Mouse (Mus musculus) heart, adult 2 months (tissue): Measurements from ENCODE around the gene Myo9a. TPM values are rescaled to one million over a fixed set of nuclear protein-coding genes. Genes with fewer than 3 reads are reported as not detected.

Source experiments
- DNase-seq, 2 experiments: peaks; one replicate each; pipeline ENCODE4 v3.0.0; 2021
- H3K27ac ChIP-seq: fragments of 200-600 bp; 2 replicates; pipeline ENCODE4 v1.8.1; 2022
- H3K27me3 ChIP-seq: fragments of 200-500 bp; 2 replicates; pipeline ENCODE4 v1.6.1; 2012; ENCODE audit warnings: mild to moderate bottlenecking, low read length, inconsistent platforms, mixed read lengths; ENCODE audit not compliant: control insufficient read depth, insufficient read depth
- H3K36me3 ChIP-seq: fragments of 200-500 bp; 2 replicates; pipeline ENCODE4 v1.6.1; 2012; ENCODE audit warnings: low read length, inconsistent platforms; ENCODE audit not compliant: control insufficient read depth, insufficient read depth
- H3K4me1 ChIP-seq: fragments of 200-500 bp; 2 replicates; pipeline ENCODE4 v1.6.1; 2011; ENCODE audit warnings: low read length; ENCODE audit not compliant: control insufficient read depth, insufficient read depth
- H3K4me3 ChIP-seq: fragments of 200-600 bp; 2 replicates; pipeline ENCODE4 v1.8.1; 2022
- H3K79me2 ChIP-seq: fragments of 200-500 bp; replicated peaks from 2 replicates; pipeline ENCODE4 v1.6.1; 2012; ENCODE audit warnings: mild to moderate bottlenecking, inconsistent platforms, low read length, moderate library complexity, mixed read lengths; ENCODE audit not compliant: control insufficient read depth, insufficient read depth
- H3K9ac ChIP-seq: fragments of 200-500 bp; 2 replicates; pipeline ENCODE4 v1.6.1; 2012; ENCODE audit warnings: low read depth, mild to moderate bottlenecking, control low read depth, inconsistent platforms, low read length, mixed read lengths
- CTCF ChIP-seq: fragments of 200-600 bp; IDR thresholded peaks from 2 replicates; pipeline ENCODE4 v1.8.1; 2022; ENCODE audit warnings: antibody characterized with exemption, mild to moderate bottlenecking, moderate library complexity
- EP300 ChIP-seq: fragments of 200-500 bp; IDR thresholded peaks from 2 replicates; pipeline ENCODE4 v1.6.1; 2011; ENCODE audit warnings: low read depth, low read length, control low read depth; ENCODE audit not compliant: insufficient read depth
- POLR2A ChIP-seq: fragments of 200-500 bp; IDR thresholded peaks from 2 replicates; pipeline ENCODE4 v1.6.1; 2011; ENCODE audit warnings: mild to moderate bottlenecking, low read depth, low read length, control low read depth; ENCODE audit not compliant: insufficient read depth
- WGBS: fragments of 180-500 bp; shearing (Covaris S2); methylation state at CpG from one replicate; pipeline ENCODE4 v1.1.7; 2018; 5-methylcytosine and 5-hydroxymethylcytosine counted together
- intact Hi-C: fragments of 180-260 bp; cut with DNase I; formaldehyde crosslinking; loops from one replicate; pipeline ENCODE4 v1.15.1; 2025
- polyA plus RNA-seq: library from polyadenylated mRNA; depleted of rRNA; stranded (reverse); fragments of >200 nt; gene quantifications from 2 replicates; pipeline ENCODE4 v1.2.3, GENCODE M21; 2012
- total RNA-seq, 2 experiments: library from RNA; stranded (reverse); gene quantifications; 2 replicates each; pipeline ENCODE4 v1.2.3; 2021

Myo9a gene
- total and polyA plus RNA-seq, 3 experiments: 1.9 to 13.1 (median 11.0) TPM

GRCm38 (mm10) chr9:59727569-59728286 is 23.0 kb upstream of the Myo9a start:
- TF ChIP-seq EP300 (no peak), CTCF (no peak), POLR2A (no peak)
- intact Hi-C loops: no loop called here
- Histone ChIP-seq H3K9ac (no peak overlapping the region), H3K36me3 (no peaks in the 10 kb centered on the region), H3K4me1 (peaks cover 1% of the 10 kb centered on the region; the same call in 1 of the 2 replicates), H3K4me3 (no peak overlapping the region), H3K27ac (no peak overlapping the region), H3K79me2 (no peaks in the 10 kb centered on the region), H3K27me3 (no peaks in the 10 kb centered on the region)
- WGBS: 78% methylated on average over 11 of the region's 11 CpGs
- DNase-seq: no peak

- Histone ChIP-seq H3K9ac (no peak overlapping the region), H3K4me3 (no peak overlapping the region), H3K79me2 (no peaks in the 10 kb centered on the region), H3K4me1 (peaks cover under 1% of the 10 kb centered on the region; the same call in 1 of the 2 replicates), H3K27me3 (no peaks in the 10 kb centered on the region), H3K36me3 (peaks cover 2% of the 10 kb centered on the region; the same call in 1 of the 2 replicates), H3K27ac (no peak overlapping the region)
- intact Hi-C loops: no loop called here
- DNase-seq: no peak
- 88% methylated on average over 5 of the region's 5 CpGs for WGBS
- TF ChIP-seq CTCF (no peak), EP300 (no peak), POLR2A (no peak)
Measured at GRCm38 (mm10) chr9:59731136-59731535, 19.6 kb upstream of the Myo9a start.

GRCm38 (mm10) chr9:59733075-59733474 is 17.6 kb upstream of the Myo9a start:
- 71% methylated on average over 6 of the region's 6 CpGs for WGBS
- H3K4me3 ChIP-seq: no peak overlapping the region
- no peaks in the 10 kb centered on the region for H3K27me3 ChIP-seq
- peaks cover 4% of the 10 kb centered on the region for H3K36me3 ChIP-seq
- intact Hi-C loops: no loop called here
- DNase-seq: no peak
- no peak overlapping the region for H3K9ac ChIP-seq
- no peak overlapping the region for H3K27ac ChIP-seq
- peaks cover 3% of the 10 kb centered on the region; the same call in 1 of the 2 replicates for H3K4me1 ChIP-seq
- no peaks in the 10 kb centered on the region for H3K79me2 ChIP-seq
- TF ChIP-seq CTCF: no peak
- TF ChIP-seq EP300: no peak
- TF ChIP-seq POLR2A: no peak

GRCm38 (mm10) chr9:59735394-59735793 is 15.3 kb upstream of the Myo9a start:
- WGBS: 34% methylated on average over 4 of the region's 4 CpGs
- peak overlapping the region; percentile 38 for H3K27ac ChIP-seq
- H3K79me2 ChIP-seq: no peaks in the 10 kb centered on the region
- peaks cover 3% of the 10 kb centered on the region; the same call in 1 of the 2 replicates for H3K4me1 ChIP-seq
- peaks cover 4% of the 10 kb centered on the region for H3K36me3 ChIP-seq
- intact Hi-C loops: no loop called here
- TF ChIP-seq CTCF: no peak
- no peak for TF ChIP-seq EP300
- TF ChIP-seq POLR2A: no peak
- no peak for DNase-seq
- no peak overlapping the region for H3K9ac ChIP-seq
- H3K27me3 ChIP-seq: no peaks in the 10 kb centered on the region
- H3K4me3 ChIP-seq: no peak overlapping the region

- no peak overlapping the region for H3K4me3 ChIP-seq
- H3K79me2 ChIP-seq: no peaks in the 10 kb centered on the region
- WGBS: 90% methylated on average over 2 of the region's 2 CpGs
- peaks cover 3% of the 10 kb centered on the region; the same call in 1 of the 2 replicates for H3K4me1 ChIP-seq
- TF ChIP-seq EP300 (no peak), POLR2A (no peak), CTCF (no peak)
- intact Hi-C loops: no loop called here
- DNase-seq: no peak
- no peak overlapping the region for H3K9ac ChIP-seq
- peaks cover 3% of the 10 kb centered on the region for H3K36me3 ChIP-seq
- H3K27me3 ChIP-seq: no peaks in the 10 kb centered on the region
- H3K27ac ChIP-seq: no peak overlapping the region
Measured at GRCm38 (mm10) chr9:59740593-59740992, 10.1 kb upstream of the Myo9a start.

- Histone ChIP-seq H3K79me2 (no peaks in the 10 kb centered on the region), H3K27ac (no peak overlapping the region), H3K9ac (no peak overlapping the region), H3K36me3 (no peaks in the 10 kb centered on the region), H3K4me3 (no peak overlapping the region), H3K4me1 (no peaks in the 10 kb centered on the region), H3K27me3 (no peaks in the 10 kb centered on the region)
- 93% methylated on average over 3 of the region's 3 CpGs for WGBS
- DNase-seq: no peak
- intact Hi-C loops: no loop called here
- TF ChIP-seq EP300: no peak
Measured at GRCm38 (mm10) chr9:59743903-59744302, 6.8 kb upstream of the Myo9a start.
